In the genomic region with DNA sequence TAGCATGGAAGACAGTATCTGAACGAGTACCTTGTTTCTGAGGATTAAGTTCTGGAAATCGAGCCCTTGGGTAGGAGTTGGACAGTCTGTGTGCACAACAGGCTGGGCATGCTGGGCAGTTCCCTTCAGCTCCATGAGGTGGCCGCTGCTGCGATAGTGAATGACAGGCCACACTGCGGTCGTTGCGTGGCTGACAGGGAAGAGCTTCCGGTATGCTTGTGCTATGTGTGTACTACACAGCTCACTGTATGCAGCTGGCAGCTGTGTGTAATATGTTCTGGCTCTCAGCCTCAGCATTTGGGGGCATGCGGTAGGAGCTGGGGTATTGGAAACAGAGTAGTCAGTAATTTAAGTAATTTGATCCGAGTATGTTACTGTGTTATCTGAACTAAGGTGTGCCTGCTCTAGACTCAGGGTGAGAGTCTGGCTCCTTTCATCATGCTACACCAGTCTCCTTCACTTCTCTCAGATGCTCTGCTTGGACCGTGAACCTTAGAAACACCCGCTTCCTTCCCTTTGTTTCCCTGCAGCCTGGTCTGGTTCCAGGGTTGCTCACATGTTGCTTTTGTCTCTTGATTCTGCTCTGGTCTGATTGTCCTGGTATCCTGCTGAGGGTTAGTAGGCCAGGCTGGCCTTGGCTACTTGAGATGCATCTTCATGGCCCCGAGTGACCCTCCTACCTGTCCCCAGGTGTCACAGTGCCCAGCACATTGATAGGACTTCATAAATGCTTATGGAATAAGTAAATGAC, we compare ENCODE assay signal across 8 mouse cellular contexts. TPM values are rescaled to one million over a fixed set of nuclear protein-coding genes. Genes with fewer than 3 reads are reported as not detected.
DNase-seq lines count a peak whose midpoint lies in the region; ATAC-seq and TF ChIP-seq lines count a peak whose summit lies in the region.

No protein-coding gene starts in this region.

- peaks cover 6% of the 10 kb centered on the region; the same call in 1 of the 2 replicates for H3K4me1 ChIP-seq in kidney, postnatal 0 days (replicated peaks; ENCODE audit: insufficient read depth, low read length)
- H3K4me1 ChIP-seq in erythroblast, embryonic 14.5 days (ENCODE audit: control insufficient read depth), result peaks cover 25% of the 10 kb centered on the region
- H3K4me1 ChIP-seq in hindbrain, embryonic 15.5 days (replicated peaks), result peaks cover 36% of the 10 kb centered on the region

- WGBS in kidney, postnatal 0 days, result 39% methylated on average over 13 of the region's 13 CpGs
- 38% methylated on average over 13 of the region's 13 CpGs for WGBS in hindbrain, embryonic 15.5 days

- no peak overlapping the region for H3K4me2 ChIP-seq in kidney, postnatal 0 days (ENCODE audit: low read length)
- H3K4me2 ChIP-seq in hindbrain, embryonic 15.5 days, result 0 out of 2 replicates have a peak overlapping the region, but pooled peaks have one; percentile 0

- H3K4me3 ChIP-seq in kidney, postnatal 0 days (replicated peaks; ENCODE audit: low read depth, low read length), result no peak overlapping the region
- H3K4me3 ChIP-seq in erythroblast, embryonic 14.5 days (replicated peaks), result peak overlapping the region; percentile 14
- H3K4me3 ChIP-seq in hindbrain, embryonic 15.5 days, result no peak overlapping the region

- peak; percentile 27 for DNase-seq in kidney, postnatal 0 days (ENCODE audit: low spot score)
- DNase-seq in kidney, postnatal 25 days, result no peak
- DNase-seq in brain, adult 2 months (ENCODE audit: low read depth, low spot score), result peak; percentile 67
- DNase-seq in lung, postnatal 10 days, result peak; percentile 68
- DNase-seq in splenic B cell, adult 2 months (ENCODE audit: low read depth, low spot score), result peak; percentile 43
- no peak for DNase-seq in ovary, postnatal 14 days (ENCODE audit: low spot score)

- no peak overlapping the region for H3K9ac ChIP-seq in kidney, postnatal 0 days (ENCODE audit: low read depth, low read length)
- no peak overlapping the region for H3K9ac ChIP-seq in hindbrain, embryonic 15.5 days

- no peak for ATAC-seq in kidney, postnatal 0 days (replicated peaks; ENCODE audit: low FRiP score, low read depth)
- ATAC-seq in hindbrain, embryonic 15.5 days (ENCODE audit: low FRiP score, low read depth), result 0 out of 2 replicates have a peak, but pooled peaks have one; percentile 8

- H3K27me3 ChIP-seq in kidney, postnatal 0 days (ENCODE audit: insufficient read depth, low read length), result no peaks in the 10 kb centered on the region
- H3K27me3 ChIP-seq in erythroblast, embryonic 14.5 days (ENCODE audit: control insufficient read depth), result no peaks in the 10 kb centered on the region
- H3K27me3 ChIP-seq in hindbrain, embryonic 15.5 days, result no peaks in the 10 kb centered on the region
- no peaks in the 10 kb centered on the region for H3K27me3 ChIP-seq in splenic B cell, adult 2 months (ENCODE audit: control insufficient read depth, insufficient read depth, low read length, poor library complexity, severe bottlenecking)

- peak; percentile 38; the same call in 1 of the 2 replicates for TF ChIP-seq CTCF in kidney, postnatal 0 days (IDR thresholded peaks at IDR 0.05; ENCODE audit: low read depth)

- no peaks in the 10 kb centered on the region for H3K9me3 ChIP-seq in kidney, postnatal 0 days (replicated peaks; ENCODE audit: low read length)
- peaks cover 5% of the 10 kb centered on the region for H3K9me3 ChIP-seq in erythroblast, embryonic 14.5 days (ENCODE audit: control insufficient read depth, low read length)
- H3K9me3 ChIP-seq in hindbrain, embryonic 15.5 days, result no peaks in the 10 kb centered on the region

- no peaks in the 10 kb centered on the region for H3K36me3 ChIP-seq in kidney, postnatal 0 days (ENCODE audit: insufficient read depth, low read length)
- H3K36me3 ChIP-seq in erythroblast, embryonic 14.5 days (ENCODE audit: control insufficient read depth), result peaks cover 2% of the 10 kb centered on the region
- H3K36me3 ChIP-seq in hindbrain, embryonic 15.5 days, result no peaks in the 10 kb centered on the region
- H3K36me3 ChIP-seq in splenic B cell, adult 2 months (ENCODE audit: control insufficient read depth, insufficient read depth, low read length, poor library complexity, severe bottlenecking), result no peaks in the 10 kb centered on the region

- no peak overlapping the region for H3K27ac ChIP-seq in kidney, postnatal 0 days
- H3K27ac ChIP-seq in hindbrain, embryonic 15.5 days (replicated peaks), result peak overlapping the region; percentile 62

RNA-seq across cellular contexts. Expression of gene Hivep1, which starts 49.8 kb away (rescaled TPM):
- polyA plus RNA-seq in kidney, postnatal 0 days (2015; fragmentation: Nextera tagmentation; extraction: Ambion mirVana), result 9.6 and 10.6 TPM in 2 replicates
- 1.6 and 2.5 TPM in 2 replicates for polyA plus RNA-seq in erythroblast, embryonic 14.5 days (2012)
- 16.6 and 18.9 TPM in 2 replicates for polyA plus RNA-seq in hindbrain, embryonic 15.5 days (2015; fragmentation: Nextera tagmentation; extraction: Ambion mirVana)

Comparison
In these comparisons a context has a peak if more than half of its experiments do, and no peak if none do; other contexts are left out.
1. DNase-seq: peak in kidney, postnatal 0 days (single experiment), brain, adult 2 months (single experiment), lung, postnatal 10 days (single experiment) and splenic B cell, adult 2 months (single experiment); none in kidney, postnatal 25 days (0 of 2) and ovary, postnatal 14 days (single experiment).